Mouse (Mus musculus): ENCODE data around the gene Lrrc29.

Lrrc29 gene

GRCm38 (mm10) chr8:105326141-105326672 lies at the start of gene Lrrc29, which contains the start of gene Tmem208:
TSS of gene Lrrc29 (minus strand) at chr8:105326278.
TSS of gene Tmem208 (plus strand) at chr8:105326354.
- Histone ChIP-seq H3K4me1 (replicated peaks; ENCODE audit: low read depth, low read length) (peaks cover 55% of the 10 kb centered on the region), H3K4me3 (replicated peaks; ENCODE audit: low read length) (peak within 1 kb of the TSS; percentile 96), H3K9me3 (ENCODE audit: low read length) (no peaks in the 10 kb centered on the region), H3K36me3 (ENCODE audit: insufficient read depth, low read length) (peaks cover 63% of the 10 kb centered on the region), H3K27me3 (ENCODE audit: insufficient read depth, low read length) (no peaks in the 10 kb centered on the region)
- no peak for TF ChIP-seq POU5F1 (IDR thresholded peaks at IDR 0.05; ENCODE audit: borderline replicate concordance, low read length)
- peak; percentile 23 for TF ChIP-seq CTCF (conservative IDR thresholded peaks at IDR 0.05; ENCODE audit: low read length)

DNA sequence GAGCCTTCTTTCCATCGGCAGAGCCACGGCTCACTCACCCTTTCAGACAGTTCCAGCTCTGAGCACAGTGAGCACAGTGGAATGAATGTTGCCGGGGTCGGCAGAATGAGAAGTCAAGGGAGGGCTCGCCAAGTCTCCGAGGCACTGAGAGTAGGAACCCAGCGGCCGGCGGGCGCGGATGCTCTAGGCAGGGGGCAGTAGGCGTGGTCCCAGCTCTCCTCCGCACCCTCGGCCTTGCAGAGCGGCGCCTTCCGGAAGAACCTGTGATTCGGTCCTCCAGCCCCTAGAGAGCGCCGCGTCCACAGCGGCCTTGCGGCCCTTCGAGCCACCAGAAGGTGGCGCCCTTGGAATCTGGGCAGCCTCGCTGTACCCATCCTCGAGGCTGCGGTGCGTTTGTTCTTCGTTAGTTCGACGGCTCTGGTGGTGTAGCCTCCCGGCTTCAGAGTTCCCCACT lies 48.5 kb upstream of the Lrrc29 start:
- Histone ChIP-seq H3K36me3 (ENCODE audit: insufficient read depth, low read length) (no peaks in the 10 kb centered on the region), H3K9me3 (ENCODE audit: low read length) (peaks cover 10% of the 10 kb centered on the region; the same call in 1 of the 2 replicates), H3K4me1 (replicated peaks; ENCODE audit: low read depth, low read length) (peaks cover 40% of the 10 kb centered on the region), H3K27me3 (ENCODE audit: insufficient read depth, low read length) (peaks cover 69% of the 10 kb centered on the region), H3K4me3 (replicated peaks; ENCODE audit: low read length) (peak overlapping the region; percentile 58)
- TF ChIP-seq NANOG (IDR thresholded peaks at IDR 0.05; ENCODE audit: borderline replicate concordance, low read length) (no peak), POU5F1 (IDR thresholded peaks at IDR 0.05; ENCODE audit: borderline replicate concordance, low read length) (no peak), CTCF (conservative IDR thresholded peaks at IDR 0.05; ENCODE audit: low read length) (peak; percentile 88)

DNA sequence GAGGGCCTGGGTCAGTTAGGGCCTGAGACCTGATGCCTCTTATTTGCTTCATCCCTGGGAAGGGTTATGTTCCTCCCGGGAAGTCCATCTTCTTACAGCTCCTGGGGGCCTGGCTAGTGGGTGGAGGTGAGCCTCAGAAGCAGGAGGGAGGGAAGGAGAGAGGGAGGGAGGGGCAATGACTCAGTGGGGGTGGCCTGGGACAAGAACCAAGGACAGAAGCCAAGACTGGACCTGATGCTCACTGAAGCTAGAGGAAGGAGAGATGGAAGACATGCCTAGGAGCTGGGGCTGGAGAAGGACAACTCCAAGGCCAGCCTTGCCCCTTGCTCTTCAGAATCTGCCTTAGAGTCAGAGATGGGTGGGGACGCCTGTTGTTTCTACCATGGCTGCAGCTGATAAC lies 47.0 kb upstream of the Lrrc29 start, which contains the start of gene Plekhg4:
TSS of gene Plekhg4 (plus strand) at position 243 of the 400 bp plus-strand sequence.
- TF ChIP-seq CTCF (conservative IDR thresholded peaks at IDR 0.05; ENCODE audit: low read length) (no peak), POU5F1 (IDR thresholded peaks at IDR 0.05; ENCODE audit: borderline replicate concordance, low read length) (no peak), NANOG (IDR thresholded peaks at IDR 0.05; ENCODE audit: borderline replicate concordance, low read length) (no peak)
- Histone ChIP-seq H3K9me3 (ENCODE audit: low read length) (peaks cover 10% of the 10 kb centered on the region; the same call in 1 of the 2 replicates), H3K4me3 (replicated peaks; ENCODE audit: low read length) (peak within 1 kb of the TSS; percentile 58), H3K4me1 (replicated peaks; ENCODE audit: low read depth, low read length) (peaks cover 27% of the 10 kb centered on the region), H3K36me3 (ENCODE audit: insufficient read depth, low read length) (peaks cover 8% of the 10 kb centered on the region), H3K27me3 (ENCODE audit: insufficient read depth, low read length) (peaks cover 59% of the 10 kb centered on the region)

- peaks cover 53% of the 10 kb centered on the region for H3K27me3 ChIP-seq (ENCODE audit: insufficient read depth, low read length)
- no peak overlapping the region for H3K4me3 ChIP-seq (replicated peaks; ENCODE audit: low read length)
- TF ChIP-seq NANOG (IDR thresholded peaks at IDR 0.05; ENCODE audit: borderline replicate concordance, low read length): no peak
- no peak for TF ChIP-seq POU5F1 (IDR thresholded peaks at IDR 0.05; ENCODE audit: borderline replicate concordance, low read length)
- no peak for TF ChIP-seq CTCF (conservative IDR thresholded peaks at IDR 0.05; ENCODE audit: low read length)
- peaks cover 26% of the 10 kb centered on the region for H3K4me1 ChIP-seq (replicated peaks; ENCODE audit: low read depth, low read length)
- peaks cover 13% of the 10 kb centered on the region for H3K36me3 ChIP-seq (ENCODE audit: insufficient read depth, low read length)
- H3K9me3 ChIP-seq (ENCODE audit: low read length): peaks cover 10% of the 10 kb centered on the region; the same call in 1 of the 2 replicates
Measured at GRCm38 (mm10) chr8:105372473-105372872, 46.4 kb upstream of the Lrrc29 start.

DNA sequence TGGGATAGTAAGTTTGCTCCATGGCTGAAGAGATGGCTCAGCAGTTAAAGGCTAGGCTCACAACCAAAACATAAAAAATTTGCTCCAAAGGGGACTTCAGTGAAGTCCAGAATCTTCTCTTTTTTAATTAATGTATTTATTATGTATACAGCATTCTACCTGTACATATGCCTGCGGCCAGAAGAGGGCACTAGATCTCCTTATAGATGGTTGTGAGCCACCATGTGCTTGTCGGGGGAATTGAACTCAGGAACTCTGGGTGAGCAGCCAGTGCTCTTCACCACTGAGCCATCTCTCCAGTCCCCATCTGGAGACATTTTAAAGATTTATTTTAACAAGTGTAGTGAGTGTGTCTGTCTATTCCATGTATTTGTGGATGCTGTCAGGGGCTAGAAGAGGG lies 41.0 kb upstream of the Lrrc29 start:
- peak; percentile 49 for TF ChIP-seq CTCF (conservative IDR thresholded peaks at IDR 0.05; ENCODE audit: low read length)
- no peak for TF ChIP-seq POU5F1 (IDR thresholded peaks at IDR 0.05; ENCODE audit: borderline replicate concordance, low read length)
- no peak for TF ChIP-seq NANOG (IDR thresholded peaks at IDR 0.05; ENCODE audit: borderline replicate concordance, low read length)
- H3K4me3 ChIP-seq (replicated peaks; ENCODE audit: low read length): no peak overlapping the region
- H3K27me3 ChIP-seq (ENCODE audit: insufficient read depth, low read length): 0 out of 2 replicates have a peak, but pooled peaks cover 4% of the 10 kb centered on the region
- H3K36me3 ChIP-seq (ENCODE audit: insufficient read depth, low read length): peaks cover 43% of the 10 kb centered on the region
- peaks cover 21% of the 10 kb centered on the region for H3K4me1 ChIP-seq (replicated peaks; ENCODE audit: low read depth, low read length)
- H3K9me3 ChIP-seq (ENCODE audit: low read length): no peaks in the 10 kb centered on the region

DNA sequence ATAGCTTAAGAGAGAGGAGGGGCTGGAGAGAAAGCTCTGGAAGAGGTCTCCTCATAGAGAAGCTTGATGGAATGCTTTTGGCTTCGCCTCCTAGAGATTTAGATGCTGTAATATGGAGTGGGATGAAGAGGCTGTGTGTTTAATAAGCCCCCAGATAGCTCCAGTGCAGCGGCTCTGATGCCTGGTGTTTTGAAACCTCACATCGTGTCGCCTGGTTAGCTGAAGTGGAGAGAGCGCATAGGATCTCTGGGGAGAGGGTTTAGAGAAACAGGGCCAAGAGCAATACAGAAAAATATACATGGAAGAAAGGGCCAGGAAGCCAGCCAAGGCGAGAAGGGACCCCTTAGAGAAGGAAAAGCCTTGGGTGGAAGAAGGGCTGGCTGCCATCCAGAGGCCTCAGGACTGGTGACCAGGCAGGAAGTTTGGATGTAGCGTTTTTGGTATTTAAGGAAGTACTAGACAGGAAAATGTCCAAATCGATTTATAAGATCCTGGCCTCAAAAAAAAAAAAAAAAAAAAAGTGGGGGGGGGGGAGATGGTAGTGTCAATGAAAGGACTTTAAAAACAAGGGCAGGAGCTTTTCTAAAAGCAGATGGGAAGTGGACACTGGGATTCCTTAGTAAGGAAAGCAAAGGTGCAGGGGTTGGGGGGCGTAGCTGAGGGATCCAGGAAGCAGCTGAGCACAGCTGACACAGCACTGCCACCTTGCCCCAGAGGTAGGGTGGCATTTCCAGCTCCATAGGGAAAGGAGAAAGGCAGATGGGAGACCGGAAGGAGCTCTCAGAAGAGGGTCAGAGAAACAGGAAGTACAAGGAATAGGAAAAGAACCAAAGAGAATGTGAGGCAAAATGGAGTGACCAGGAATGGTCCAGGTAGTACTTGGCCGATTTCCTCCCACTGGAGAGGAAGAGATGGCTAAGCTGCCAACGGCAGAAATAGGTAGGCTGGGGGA lies 35.9 kb upstream of the Lrrc29 start:
- Histone ChIP-seq H3K36me3 (ENCODE audit: insufficient read depth, low read length) (peaks cover 39% of the 10 kb centered on the region), H3K4me3 (replicated peaks; ENCODE audit: low read length) (no peak overlapping the region), H3K4me1 (replicated peaks; ENCODE audit: low read depth, low read length) (peaks cover 30% of the 10 kb centered on the region), H3K9me3 (ENCODE audit: low read length) (no peaks in the 10 kb centered on the region), H3K27me3 (ENCODE audit: insufficient read depth, low read length) (no peaks in the 10 kb centered on the region)
- no peak for TF ChIP-seq CTCF (conservative IDR thresholded peaks at IDR 0.05; ENCODE audit: low read length)
- no peak for TF ChIP-seq NANOG (IDR thresholded peaks at IDR 0.05; ENCODE audit: borderline replicate concordance, low read length)
- no peak for TF ChIP-seq POU5F1 (IDR thresholded peaks at IDR 0.05; ENCODE audit: borderline replicate concordance, low read length)

DNA sequence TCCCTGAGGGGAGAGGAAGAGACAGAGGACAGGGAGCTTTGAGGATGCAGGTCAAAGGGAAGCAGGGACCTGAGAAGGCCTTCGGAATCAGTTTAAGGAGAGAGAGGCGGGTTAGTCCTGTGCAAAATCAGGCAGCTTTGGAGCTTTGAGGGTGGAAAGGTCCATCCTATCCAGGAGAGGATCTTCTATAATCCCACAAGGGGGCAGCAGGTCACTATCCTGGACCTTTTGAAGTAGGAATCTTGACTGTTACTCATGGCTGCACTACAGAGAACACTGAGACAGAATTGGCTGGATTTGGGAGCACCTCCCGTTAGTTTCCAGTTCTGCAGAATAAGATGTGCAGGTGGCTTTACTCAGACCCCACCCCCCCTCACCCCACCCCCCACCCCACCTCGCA lies 33.6 kb upstream of the Lrrc29 start:
- Histone ChIP-seq H3K9me3 (ENCODE audit: low read length) (no peaks in the 10 kb centered on the region), H3K4me1 (replicated peaks; ENCODE audit: low read depth, low read length) (peaks cover 54% of the 10 kb centered on the region), H3K4me3 (replicated peaks; ENCODE audit: low read length) (0 out of 2 replicates have a peak overlapping the region, but pooled peaks have one; percentile 23), H3K36me3 (ENCODE audit: insufficient read depth, low read length) (peaks cover 25% of the 10 kb centered on the region), H3K27me3 (ENCODE audit: insufficient read depth, low read length) (no peaks in the 10 kb centered on the region)
- TF ChIP-seq CTCF (conservative IDR thresholded peaks at IDR 0.05; ENCODE audit: low read length) (peak; percentile 14; the same call in 1 of the 2 replicates), NANOG (IDR thresholded peaks at IDR 0.05; ENCODE audit: borderline replicate concordance, low read length) (no peak)

DNA sequence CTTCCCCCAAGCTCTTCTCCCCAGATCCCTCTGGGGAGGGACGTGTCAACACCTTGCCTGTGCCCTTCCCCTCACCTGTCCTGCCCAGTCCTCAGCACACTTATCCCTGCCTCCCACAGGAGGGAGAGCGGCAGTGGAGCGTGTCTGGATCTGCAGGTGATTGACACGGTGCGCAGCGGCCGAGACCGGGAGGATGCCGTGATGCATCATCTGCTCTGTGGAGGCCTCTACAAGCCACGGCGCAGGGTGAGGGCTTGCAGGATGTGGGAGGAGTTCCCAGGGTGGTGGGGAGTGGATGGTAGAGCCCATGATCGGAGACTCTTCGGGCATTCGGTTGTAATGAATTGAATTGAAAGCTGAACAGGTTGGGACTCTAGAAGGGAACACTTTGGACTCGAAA lies 33.1 kb upstream of the Lrrc29 start:
- Histone ChIP-seq H3K4me1 (replicated peaks; ENCODE audit: low read depth, low read length) (peaks cover 53% of the 10 kb centered on the region), H3K36me3 (ENCODE audit: insufficient read depth, low read length) (peaks cover 21% of the 10 kb centered on the region), H3K9me3 (ENCODE audit: low read length) (no peaks in the 10 kb centered on the region), H3K4me3 (replicated peaks; ENCODE audit: low read length) (peak overlapping the region; percentile 23; the same call in 1 of the 2 replicates), H3K27me3 (ENCODE audit: insufficient read depth, low read length) (no peaks in the 10 kb centered on the region)
- no peak for TF ChIP-seq CTCF (conservative IDR thresholded peaks at IDR 0.05; ENCODE audit: low read length)

Data from E14TG2a.4 (cell line).